Mouse (Mus musculus) fat pad, adult 2 months (tissue): ENCODE measurements around the gene Necab2.

Experiments
- DNase-seq: peaks from one replicate; pipeline ENCODE4 v3.0.0-alpha.2; 2011; ENCODE audit warnings: low read depth, low spot score; ENCODE audit errors: extremely low read depth

The Necab2 gene

DNA sequence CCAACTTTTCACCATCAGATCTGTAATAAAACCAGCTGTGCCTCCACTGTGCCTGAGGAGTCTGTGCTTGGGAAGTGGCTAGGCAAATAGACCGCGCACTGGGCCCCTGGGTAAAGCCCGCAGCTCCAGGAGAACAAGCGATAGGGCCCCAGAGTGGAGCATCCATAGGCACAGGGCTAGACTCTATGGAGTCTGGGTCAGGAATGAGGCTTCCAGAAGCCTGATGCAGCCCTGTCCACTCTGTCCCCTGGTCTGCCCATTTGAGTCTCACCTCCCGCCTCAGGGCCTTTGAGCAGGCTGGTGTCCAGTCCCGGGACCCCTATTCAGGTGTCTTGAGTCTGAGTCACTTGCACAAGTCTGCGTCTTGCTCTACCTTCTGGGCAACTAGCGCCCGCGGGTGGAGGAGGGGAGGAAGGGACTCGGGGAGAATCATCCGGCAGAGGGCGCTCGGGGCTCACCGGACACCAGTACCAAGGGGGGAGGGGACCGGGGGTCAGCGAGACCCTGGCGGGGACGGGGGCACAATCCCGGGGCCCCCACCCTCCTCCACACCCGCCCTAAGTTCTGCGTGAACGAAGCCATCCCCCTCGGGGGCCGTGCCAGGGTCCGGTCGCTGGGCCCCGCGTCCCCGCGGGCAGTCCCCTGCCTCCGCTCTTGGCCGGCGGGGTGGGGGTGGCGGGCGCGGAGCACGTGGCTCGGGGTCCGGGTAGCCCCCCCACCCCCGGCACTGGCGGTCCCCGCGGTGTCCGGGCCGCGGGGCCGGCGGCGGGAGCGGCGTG lies at the start of gene Necab2:
TSS of gene Necab2 (plus strand) at position 509 of the 779 bp plus-strand sequence.
- DNase-seq, result no peak

DNA sequence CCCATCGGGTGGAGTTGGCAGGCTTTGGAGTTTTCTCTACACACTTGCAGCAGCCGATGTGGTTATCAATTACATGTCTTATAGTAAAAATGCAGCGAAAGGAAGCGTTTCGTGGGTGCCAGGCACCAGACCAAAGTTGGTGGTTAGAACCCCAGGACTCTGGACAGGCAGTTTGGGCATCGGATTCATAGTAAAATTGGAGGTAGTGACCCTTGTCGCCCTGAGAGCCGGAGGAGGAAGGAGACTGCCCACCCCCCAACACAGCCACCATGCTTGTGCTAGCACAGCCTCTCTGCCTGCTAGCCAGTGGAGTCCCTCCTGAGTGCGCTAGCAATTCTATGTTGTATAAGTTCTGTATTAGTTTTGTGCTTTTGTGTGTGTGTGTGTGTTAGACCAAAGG lies 48.0 kb upstream of the Necab2 start:
- no peak for DNase-seq

DNA sequence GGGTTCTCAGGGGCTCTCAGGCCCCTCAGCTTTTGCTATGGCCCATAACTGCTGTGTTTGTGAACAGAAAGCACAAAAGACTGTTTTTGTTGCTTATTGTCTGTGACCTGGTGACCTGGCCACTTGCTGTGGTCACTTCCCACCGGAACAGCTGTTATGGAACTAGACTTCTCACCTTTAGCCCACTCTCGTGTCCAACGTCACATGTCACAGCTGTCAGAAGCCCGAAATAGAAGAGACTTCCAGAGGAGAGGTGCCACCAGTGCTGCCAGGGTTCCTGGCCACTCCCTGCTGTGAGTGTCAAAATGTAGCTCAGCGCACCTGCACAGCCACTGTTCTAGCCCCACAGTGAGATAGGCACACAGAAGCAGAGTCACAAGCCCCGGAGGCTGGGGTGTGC lies 47.3 kb upstream of the Necab2 start:
- no peak for DNase-seq

DNA sequence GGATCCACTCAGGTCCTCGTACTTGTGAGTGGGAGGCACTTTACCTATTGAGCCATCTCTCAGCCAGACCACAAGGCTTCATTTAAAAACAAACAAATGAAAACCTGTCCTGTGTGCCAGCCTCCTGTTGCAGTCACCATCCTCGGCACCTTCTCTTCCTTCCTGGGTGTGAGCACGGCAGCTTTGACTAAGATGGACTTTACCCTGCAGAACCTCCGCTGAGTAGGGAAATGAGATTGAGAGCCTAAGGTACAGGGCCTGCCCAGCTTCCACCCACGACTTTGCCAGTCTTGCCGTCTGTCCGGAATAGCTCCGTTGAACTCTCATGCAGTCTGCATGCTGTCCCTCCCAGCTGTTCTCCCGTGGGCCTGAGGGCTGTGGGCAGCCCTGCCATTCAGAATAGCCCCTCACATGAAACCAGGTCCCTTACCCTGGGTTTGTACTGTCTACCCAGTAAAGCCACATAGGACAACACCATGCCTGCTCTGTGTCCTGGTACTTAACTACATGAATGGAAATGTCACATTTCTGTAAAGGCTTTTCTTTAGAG lies 46.3 kb upstream of the Necab2 start:
- no peak for DNase-seq

DNA sequence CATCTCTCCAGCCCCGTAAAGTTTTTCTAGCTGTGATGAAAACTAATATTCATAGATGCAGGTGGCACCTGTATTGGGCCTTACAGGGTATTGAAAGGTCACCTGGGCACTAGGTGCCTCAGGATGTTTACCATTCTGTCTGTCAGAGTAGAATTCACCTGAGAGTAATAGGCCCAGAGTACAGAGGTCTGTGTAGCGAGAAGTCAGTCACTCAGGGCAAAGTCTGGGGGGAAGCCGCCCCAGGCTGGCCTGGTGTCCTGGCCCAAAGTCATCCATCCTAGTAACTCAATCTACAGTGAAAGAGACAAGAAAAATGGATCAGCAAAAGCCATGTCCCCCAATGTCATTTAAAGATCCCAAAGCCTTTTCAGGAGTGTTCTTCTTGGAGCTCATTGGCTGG lies 45.6 kb upstream of the Necab2 start:
- no peak for DNase-seq

DNA sequence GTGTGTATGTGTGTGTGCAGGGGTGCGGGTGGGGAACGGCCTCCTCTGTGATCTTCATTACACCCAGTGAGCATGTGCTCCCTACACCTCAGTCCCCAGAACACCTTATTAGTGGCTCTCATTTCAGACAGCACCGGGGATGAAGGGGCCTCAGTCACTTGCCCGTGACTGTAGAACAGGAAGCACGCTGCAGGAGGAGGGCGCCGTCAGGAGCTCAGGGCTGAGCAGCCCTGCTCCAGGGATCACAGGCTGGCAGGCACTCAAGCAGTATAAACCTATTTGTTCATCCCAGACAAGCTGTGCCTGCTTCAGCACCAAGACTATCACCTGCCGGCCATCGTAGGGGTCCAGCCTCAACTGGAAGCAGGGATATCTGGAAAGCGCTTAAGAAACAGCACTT lies 42.6 kb upstream of the Necab2 start:
- no peak for DNase-seq

DNA sequence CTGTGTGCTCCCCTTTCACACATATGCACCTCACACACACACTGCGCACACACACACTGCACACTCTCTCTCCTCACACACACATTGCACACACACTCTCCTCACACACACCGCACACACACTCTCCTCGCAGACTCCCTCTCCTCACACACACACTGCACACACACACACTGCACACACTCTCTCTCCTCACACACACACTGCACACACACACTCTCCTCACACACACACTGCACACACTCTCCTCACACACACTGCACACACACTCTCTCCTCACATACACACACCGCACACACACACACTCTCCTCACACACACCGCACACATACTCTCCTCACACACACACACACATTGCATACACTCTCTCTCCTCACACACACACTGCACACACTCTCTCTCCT lies 41.9 kb upstream of the Necab2 start:
- DNase-seq, result no peak

DNA sequence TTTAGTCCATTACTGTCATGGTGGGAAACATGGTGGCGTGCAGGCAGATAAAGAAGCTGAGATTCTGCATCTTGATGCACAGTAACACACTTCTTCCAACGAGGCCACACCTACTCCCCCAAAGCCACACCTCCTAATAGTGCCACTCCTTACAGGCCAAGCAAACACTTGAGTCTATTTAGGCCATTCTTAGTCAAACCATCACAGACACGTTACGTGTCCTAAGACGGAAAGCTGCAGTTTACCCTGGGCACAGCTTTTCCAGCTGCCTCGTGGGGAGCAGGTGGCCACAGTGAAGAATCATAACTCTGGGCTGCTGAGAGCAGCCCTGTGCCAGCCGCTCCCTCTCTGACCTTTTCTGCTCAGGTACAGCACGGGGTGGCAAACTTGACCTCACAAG lies 38.2 kb upstream of the Necab2 start:
- DNase-seq, result no peak

DNA sequence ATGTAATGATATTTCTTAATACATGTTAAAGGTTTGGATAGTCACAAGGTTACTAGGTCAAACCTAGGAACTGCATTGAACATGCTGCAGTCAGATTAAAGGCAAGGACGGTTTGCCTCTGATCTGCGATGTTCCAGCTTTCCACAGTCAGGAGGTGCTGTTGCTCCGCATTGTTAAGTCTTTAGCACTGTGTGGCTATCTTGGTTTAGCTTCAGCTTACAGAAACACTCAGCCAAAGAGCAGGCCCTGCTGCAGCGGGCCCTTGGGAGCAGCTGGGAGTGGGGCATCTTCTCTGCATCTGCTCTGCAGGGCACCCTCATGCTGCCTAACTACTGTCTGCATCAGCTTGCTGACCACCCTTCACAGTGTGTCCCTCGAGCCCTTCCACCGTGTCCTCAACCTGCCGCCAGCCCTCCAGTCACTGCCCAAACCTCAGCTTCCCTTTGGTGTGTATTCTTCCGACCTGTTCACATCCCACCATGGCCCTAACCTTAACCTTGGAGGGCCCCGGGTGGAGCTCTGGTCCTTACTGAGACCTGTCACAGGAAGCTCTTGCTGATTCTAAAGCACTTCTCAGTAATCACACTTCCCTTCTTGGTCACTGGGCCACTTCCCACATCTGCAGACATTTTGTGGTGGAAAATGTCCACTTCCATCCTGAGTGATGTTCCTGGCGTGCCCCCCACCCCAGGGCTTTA lies 34.3 kb upstream of the Necab2 start:
- DNase-seq, result no peak

DNA sequence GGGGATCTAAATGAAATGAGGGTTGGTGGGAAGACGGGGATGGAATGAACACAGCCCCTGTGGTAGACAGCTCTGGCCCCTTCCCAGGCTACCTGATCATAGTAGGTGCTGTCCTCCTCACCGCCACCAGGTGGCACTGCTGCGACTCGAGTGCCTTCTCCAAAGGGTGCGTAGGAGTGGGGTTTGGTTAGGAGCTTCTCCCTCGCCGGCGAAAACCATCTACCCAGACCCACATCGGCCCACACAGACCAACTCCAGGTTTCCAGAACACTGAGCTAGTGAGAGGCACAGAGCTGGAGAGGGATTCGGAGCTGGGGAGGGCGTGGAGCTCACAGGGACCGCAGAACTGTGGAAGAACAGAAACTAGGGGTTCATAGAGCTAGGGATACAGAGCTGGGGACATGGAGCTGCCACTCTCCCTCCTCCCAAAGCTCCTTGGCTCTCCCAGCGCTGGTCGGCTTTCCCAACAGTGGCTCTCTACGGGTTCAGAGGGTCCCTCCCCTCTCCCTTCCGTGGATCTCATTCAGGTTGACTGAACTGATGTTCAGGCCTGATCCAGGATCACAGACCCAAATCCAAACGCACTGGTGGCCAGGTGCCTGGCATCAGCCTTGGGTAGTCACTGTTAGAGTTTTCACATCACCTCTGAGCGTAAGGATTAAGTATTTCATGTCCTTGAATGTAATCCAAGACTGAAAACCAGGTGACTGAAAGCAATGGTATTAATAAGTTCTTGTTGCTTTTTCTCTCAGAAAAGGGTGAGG lies 33.6 kb upstream of the Necab2 start:
- no peak for DNase-seq

DNA sequence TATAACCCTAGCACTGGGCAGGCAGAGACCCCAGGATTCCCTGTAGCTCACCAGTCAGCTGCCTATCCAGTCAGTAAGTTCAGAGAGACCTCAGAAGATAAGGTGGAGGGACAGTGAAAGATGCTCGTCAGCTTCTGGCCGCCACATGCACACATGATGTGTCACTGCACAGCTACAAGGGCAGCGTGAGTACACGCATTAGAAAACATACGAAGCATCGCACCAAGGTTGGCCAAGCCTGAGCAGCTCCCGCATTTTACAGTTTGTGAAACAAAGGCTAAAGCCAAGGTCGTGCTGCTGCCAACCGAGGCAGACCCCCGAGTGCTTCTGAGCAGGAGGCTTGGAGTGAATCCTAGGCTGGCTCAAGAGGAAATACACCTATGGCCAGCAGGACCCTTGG lies 32.9 kb upstream of the Necab2 start:
- no peak for DNase-seq

DNA sequence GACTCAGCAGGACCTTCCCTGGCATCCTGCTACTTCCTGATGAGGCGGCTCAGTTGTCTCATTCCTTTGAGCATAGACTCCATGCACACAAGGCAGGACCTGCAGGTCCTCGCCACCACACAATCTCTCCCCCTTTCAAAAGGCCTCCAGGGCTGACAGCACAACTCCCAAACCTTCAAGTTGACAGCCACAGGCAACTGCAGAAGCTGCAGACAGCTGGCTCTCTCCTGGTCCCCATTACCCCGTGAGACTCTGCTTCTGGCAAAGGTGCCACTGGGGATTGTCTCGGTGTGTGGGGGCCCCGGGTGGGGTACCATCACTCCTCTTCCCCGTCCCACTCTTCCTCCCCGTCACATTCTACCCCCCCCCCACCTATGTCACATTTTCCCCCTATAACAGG lies 26.2 kb upstream of the Necab2 start:
- no peak for DNase-seq

DNA sequence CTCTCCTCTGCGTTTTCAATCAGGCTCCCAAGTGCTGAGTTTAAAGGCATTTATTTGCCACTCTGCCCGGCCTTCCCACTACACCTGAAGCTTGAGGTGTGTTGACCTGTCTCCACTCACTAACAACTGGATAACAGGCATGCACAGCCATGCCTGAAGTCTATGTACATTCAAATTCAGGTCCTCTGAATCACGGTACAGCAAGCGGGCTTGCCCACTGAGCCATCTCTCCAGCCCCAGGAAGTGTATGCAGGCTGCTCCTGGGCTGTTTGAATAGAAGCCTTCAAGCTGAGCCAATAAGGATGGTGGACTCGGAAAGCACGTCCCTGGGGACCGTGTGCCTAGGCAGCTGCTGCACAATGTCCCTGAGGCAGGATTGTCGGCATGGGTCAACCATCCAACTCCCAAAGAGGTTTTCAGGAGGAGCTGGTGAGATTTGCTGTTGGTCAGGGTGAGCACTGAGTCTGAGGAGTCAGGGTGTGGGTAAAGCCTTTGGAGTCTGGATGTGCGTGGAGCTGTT lies 24.9 kb upstream of the Necab2 start:
- DNase-seq, result no peak

DNA sequence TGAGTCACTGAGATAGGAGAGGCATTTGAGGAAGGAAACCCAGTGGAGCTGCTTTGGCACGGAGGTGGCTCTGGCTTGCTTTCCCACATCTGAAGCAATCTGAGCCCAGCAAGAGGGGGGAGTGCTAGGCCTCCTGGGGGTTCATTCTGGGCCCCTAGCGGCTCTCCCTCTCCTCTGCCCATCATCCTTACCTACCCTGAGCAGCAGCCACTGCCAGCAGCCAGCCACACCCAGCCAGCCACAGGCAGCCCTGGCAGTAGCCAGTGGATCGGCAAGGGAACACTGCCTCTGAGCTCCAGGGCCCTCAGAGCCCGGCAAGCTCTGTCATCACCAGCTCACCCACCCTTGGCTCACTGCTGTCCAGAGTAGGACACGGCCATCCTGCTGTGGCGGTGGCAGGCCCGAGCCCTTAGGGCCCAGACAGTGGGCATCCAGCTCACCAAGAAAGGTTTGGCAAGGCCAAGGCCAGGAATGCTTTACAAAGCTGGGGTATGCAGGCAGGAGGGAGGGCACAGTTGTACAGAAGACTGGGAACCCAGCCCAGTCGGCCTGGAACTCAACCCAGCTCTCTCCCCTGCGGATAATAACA lies 24.3 kb upstream of the Necab2 start:
- DNase-seq, result no peak

DNA sequence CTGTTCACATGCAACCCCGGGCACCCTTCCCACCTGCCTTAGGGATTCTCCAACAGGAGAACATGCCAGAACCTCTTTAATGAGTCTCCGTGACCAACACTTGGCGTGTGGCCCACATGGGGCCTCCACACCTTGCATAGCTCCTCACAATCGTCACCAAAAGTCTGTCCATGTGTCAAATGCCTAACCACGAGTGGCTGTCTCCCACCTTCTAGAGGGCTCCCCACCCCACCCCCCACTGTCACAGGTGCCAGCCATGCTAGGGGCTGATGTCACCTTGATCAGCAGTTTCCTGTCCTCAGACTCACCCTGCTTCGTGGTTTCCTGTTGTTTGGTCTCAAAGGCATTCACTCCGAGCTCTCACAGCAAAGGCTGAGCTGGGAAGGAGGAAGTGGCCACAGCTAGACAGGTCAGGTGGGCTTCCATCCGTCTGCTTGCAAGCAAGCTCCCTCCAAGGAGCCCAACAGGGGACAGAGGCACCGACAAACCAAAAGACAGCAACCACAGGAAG lies 22.8 kb upstream of the Necab2 start:
- no peak for DNase-seq

DNA sequence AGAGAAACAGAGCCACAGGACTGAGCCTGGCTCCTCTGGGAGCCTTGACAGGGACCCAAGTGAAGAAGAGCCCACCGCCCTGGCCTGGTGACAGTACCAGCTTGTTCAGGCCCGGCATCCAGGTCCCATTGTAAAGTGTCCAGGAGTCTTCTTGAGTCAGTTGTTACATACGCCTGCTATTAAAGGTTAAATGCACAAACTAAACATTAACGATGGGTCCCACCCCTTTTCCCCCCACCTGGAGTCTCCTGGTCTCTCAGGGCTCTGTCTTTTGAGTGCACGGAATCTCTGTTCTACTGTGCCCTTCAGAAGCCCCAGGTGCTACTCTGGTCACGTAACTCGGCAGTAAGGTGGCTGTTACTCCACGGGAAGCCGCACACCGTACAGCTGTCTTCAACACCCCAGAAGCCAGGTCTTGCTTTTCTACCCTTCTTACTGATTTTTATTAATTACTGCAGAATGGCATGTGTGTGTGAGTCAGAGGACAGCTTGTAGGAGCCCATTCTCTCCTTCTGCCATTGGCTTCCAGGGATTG lies 22.3 kb upstream of the Necab2 start:
- DNase-seq, result no peak

DNA sequence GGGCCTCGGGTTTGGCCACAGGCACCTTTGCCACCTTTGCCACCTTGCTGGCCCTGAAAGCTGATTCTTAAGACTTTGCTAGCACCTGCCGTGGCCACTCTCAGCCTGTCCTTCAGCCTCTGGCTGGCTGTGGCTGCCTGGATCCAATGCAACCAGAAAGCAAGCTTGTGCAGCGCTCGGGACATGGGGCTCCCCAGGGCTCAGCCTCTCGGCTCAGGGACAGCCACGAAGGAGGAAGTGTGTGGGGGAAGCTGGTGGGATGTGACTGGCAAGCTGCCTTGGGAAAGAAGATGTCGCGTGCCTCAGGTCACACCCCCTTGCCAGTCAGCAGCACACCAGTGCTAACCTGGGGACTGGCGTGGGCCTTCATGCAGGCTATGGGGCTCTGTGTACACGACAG lies 21.8 kb upstream of the Necab2 start:
- no peak for DNase-seq

DNA sequence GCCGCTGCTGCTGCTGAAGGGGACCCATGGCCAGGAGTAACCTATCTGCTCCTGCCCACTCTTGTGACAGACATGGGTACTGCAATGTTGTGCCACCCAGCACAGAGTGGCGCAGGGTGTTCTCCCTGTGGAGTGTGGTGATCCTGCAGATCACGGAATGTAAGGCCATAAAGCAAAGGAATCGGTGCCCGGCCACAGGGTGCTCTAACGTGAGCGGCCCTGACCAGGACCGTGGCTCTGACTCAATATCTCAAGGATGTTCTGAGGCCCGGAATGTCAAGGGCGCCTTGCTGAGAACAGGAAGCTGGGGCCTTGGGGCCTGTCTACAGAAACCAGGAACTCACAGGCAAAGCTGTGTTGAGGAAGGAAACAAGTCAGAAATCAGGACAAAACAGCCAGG lies 21.0 kb upstream of the Necab2 start:
- DNase-seq, result no peak

DNA sequence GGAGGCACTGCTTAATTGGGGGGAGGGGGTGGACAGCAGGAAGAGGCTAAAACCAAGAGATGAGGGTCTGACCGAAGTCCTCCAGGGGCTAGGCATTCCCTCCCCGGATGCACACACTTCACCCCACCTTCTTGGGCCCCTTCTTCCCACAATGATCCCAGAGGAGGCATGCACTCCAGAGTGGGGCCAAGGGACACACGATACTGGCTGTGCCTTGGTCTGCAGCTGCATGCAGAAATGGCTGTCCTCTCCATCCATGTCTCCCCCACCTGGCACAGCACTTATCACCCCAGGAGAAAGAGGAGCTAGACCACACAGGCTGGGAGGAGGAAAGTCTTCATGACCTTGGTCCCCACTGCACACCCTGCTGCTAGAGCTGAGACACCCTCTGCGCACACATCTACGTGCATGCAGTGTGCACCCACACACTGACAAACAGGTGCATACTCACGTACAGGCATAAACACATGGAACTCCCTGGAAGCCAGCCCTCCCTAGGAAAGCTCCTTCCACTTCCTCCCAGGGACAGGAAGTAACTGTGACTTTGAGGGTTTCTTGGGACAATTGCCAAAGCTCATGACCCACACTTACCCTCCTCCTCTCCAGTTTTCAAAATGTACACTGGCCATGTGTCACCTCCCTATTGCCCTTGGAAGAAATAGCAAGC lies 20.3 kb upstream of the Necab2 start:
- no peak for DNase-seq
